Mouse (Mus musculus) adrenal gland, adult 8-10 months (tissue): ENCODE results near the gene Fam122a. TPM values are rescaled to one million over a fixed set of nuclear protein-coding genes. Genes with fewer than 3 reads are reported as not detected.
A peak's percentile ranks its signal among the peaks of the same experiment; 100 is the strongest.

Source experiments
- DNase-seq: peaks from one replicate; pipeline ENCODE4 v3.0.0; 2022
- total RNA-seq, 4 experiments: library from RNA; stranded (reverse); gene quantifications; 2 replicates each; pipeline ENCODE4 v1.2.4; 2022

The Fam122a gene
- total RNA-seq = 10 to 100 TPM; 28.0 to 37.9 (median 33.5) TPM

DNA sequence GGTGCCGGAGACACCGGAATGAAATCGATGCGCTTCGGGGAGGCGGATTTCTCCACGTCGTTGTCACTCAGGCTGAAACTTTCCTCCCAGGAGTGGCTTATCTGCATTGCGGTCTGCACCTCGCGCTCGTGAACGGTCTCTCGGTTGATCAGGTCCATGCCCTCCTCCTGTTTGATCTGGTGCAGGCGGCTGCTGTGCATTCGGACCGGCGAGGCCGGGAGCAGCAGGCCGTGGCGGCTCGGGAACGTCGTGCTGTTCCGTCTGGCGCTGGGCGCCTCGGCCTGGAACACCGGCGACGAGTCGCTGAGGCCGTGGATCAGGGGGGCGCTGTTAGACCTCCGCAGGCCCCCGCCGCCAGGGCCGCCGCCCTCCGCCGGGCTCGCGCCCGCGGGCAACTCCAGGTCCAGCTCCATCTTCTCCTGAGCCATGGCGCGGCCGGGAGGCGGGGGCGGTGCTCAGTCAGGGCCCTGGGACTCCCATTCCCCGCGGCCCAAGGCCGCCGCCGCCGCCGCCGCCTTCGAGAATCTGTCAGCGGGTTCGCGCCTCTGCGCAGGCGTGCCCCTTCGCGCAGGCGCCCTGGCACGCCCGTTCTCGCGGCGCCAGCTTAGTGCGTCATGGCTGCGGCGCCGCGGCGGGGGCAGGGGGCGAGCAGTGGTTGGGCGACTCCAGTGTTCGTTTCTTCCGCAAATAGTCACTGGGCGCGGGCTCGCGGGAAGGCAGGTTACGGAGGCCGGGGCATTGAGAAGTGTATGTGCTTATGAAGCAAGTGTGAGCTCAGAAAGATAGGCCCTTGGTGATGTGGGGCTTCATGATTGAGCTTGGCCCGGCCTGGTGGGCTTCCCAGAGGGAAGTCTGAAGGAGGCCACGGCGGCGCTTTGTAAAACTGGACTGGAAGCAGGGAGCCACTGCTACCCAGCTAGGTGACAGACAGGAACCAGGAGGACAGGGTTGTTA is at the start of gene Fam122a:
Gene Fam122a, minus strand, starts transcription at position 428 of the 954 bp plus-strand sequence.
- DNase-seq = peak; percentile 85

DNA sequence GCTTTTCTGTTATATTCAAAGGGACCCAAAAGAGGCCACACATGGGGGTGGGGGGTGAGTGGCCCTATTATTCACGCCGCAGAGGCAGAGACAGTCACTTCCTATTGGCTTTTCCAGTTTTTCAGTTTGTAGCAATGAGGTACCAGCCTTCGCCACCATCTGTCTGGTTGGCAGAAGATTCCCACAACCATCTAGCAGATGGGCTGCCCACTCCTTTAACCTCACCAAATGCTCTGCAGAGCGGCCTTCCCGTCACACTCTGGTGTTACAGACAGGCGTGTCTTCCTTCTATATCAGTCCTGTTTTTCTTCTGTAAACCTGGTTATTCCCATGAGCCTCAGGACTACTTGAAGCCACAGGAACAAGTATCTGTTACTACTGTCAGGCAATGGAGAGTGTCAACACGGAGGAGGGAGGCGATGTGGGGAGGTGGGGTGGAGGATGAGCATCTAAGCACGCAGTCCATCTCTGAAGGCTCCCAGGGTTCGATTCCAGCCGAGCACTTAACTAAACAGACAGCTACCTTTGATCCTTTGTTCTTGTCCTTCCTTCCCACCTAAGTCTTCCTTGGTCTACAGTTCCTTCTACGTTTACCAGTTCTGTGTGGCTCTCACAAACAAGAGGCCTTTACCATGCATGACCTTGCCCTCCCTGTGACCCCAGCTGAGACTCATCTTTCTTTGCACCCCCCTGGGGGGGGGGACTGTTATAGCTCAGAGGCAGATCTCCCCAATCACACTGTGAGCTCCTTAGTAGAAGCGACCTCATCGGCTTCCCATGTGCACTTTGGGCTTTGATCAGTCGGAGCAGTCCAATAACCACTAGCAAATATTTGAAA is 46.5 kb upstream of the Fam122a start:
- no peak for DNase-seq

DNA sequence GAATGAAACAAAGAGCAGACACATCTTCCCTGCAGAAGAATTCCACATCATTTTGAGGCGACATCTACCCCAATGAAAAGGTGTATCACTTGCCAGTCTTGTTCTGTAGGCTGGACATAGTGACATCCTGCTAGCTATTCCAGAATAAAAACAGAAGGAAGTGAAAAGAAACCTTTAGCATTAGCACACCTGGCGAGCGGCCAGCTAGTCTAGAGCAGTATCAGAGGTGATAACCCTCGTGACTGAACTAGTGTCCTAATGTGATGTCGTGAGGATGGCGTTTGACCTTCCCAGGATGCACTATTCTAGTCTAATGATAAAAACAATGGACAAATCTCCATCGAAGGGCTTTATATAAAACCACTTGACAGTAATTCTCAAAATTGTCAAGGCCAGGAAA is 44.8 kb upstream of the Fam122a start:
- DNase-seq = no peak

DNA sequence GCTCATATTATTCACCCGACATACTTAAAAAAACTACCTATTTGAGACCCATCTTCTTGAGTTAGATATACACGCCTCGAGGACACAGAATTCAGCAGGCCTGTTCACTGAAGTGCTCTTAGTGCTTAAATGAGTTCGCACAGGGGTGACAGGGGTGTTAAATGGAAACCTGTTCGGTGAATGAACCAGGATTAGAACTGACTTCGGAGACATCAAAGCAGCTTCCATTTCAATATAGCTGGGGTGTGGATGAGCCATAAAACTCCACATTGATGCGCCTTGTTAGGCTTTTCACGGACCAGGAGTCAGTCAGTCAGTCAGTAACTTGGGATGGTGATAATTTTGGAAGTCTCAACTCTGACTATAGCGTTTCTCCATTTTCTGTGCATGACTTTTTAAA is 44.0 kb upstream of the Fam122a start:
- DNase-seq = no peak

DNA sequence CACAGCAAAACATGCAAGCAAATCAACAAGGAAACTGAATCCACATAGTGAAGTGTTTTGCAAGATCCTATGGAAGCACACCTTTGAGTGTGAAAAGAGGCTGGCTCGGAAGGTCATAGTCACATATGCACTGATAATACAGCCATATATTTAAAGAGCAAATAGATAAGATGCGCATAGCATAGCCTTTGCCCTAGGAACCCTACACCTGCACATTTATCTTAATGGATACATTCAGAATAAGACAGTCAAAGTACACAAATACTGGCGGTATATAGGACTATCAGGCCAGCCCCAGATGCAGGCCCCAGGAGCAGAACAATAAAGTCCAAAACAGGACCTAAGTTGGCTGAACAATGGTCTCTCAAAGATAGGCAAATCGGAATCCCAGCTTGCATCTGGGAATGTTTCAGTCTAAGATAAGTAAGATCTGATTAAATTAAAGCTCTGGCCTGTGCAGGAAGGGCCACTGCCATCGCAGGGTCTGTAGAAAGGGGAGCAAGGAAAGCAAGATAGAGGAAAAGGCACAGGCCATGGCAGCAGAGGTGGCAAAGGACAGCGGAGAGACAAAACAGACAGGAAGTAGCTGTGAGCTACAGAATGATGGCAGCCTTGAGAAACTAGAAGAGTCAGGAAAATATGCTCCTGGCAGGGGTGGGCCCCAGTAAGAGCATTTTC is 42.7 kb upstream of the Fam122a start:
- DNase-seq = no peak

DNA sequence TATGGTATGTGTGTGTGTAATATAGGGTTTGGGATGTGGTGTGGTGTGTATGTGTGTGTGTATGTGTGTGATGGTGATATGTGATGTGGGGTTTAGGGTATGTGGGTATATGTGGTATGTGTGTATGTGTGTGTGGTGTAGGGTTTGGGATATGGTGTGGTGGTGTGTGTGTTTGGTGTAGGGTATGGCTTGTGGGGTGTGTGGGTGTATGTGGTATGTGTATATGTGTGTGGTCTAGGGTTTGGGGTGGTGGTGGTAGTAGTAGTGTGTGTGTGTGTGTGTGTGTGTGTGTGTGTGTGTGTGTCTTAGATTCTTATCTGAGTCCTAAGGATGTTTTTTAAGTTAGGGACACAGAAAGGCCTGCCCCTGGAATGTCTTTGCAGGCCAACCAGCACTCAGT is 41.2 kb upstream of the Fam122a start:
- no peak for DNase-seq

DNA sequence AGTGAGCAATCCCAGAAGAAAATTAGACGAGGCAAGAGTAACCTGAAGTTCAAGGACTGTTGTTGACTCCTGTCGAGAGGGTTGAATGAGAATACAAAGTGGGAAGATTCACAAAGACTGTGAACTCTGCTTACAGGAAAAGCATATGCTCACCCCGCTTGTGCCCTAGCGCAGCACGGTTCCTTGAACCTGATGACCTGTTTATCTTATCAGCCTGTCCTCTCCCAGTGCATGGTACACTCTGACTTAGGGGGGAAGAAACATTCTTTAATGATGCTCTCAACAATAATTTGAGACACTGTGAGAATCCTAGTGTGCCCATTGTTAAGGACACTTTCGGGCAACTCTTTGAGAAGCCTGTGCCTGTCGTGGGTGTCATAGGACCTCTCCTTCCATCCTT is 39.9 kb upstream of the Fam122a start:
- no peak for DNase-seq

DNA sequence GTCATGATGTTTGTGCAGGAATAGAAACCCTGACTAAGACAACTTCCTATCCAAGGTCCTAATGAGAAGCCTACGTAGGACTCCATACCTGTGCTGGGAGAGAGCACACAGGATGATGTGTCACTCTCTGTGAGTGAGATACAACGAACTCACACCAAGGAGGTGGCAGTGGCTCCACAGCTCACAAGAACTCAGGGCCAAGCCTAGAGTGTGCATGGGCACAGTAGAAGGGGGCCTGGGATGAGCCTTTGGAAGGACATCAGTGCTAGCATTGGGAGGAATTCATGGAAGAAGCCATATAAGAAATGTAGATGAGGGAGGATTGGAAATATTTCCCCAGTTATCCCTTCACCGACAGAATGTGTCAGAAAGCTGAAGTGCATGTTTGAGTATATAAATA is 38.8 kb upstream of the Fam122a start:
- no peak for DNase-seq

DNA sequence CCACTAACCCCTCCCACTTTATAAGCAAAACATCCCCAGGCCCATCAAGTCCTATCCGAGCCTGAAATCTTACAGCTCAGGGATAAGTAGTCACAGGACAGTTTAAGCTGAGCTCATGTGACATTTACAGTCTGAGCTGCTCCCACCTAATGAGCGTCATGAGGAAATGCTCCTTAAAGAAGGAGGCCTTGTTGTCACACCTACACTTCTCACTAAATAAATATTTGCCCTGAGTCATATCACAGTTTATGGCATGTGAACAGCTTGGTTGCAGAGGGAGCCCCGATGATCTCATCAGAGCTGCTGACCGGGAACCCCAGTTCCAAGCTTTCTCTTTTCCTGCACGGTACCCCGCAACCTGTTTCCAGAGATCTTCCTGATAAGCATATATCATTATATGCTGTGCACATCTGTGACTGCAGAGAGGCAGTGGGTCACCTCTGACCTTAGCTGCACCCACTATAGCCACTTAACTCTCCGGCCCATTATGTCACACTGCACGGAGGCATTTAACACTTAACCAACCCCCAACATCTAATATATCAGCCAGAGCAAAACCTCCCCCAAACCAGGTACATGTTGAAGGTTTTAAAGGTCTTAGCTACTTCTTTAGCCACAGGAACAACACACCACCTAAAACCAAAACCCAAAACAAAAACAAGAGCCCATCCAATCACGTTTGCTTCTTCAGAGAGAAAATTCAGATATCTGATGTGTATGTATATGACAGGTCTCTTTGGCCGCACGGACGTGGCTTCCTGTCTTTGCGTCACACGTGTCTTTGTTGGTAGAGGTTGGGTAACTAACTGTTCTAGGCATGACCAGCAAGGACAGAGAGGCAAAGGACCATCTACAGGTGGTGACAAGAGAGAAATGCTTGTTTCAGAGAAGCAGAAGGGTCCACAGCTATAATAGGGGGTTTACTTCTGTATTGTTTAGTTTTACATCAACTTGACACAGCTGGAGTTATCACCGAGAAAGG is 37.8 kb upstream of the Fam122a start:
- no peak for DNase-seq

DNA sequence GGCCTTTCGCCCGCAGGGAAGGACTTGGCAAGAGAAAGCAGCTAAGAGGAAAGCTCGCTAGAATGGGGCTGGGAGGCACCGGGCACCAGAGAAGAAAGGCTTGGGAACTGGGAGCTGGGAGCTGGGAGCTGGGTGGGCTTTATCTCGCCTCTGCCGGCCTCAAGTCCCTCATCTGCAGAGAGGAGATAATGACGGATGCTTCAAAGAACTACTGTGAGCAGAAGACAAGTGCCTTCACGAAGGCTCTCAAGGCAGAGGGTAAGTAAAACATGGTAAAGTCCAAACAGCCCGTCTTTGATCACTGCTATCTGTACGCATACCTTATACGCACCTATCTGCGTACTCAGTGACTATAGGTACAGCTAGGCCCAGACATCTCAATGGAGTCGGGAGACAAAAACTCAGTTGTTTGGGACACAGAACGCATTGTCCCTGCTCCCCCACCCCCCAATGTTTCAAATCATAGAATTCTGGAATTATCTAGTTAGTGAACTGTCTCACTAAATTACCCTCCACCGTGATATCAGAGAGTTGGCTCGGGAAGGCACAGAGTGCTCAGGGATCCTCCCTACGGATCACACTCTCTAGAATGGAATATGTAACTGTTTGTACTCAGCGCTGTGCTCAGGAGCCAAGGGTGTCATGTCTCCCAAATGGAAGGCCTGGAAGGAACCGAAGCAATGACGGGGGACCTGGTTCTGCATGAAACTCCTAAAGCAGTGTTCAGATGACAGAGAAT is 36.1 kb upstream of the Fam122a start:
- no peak for DNase-seq

DNA sequence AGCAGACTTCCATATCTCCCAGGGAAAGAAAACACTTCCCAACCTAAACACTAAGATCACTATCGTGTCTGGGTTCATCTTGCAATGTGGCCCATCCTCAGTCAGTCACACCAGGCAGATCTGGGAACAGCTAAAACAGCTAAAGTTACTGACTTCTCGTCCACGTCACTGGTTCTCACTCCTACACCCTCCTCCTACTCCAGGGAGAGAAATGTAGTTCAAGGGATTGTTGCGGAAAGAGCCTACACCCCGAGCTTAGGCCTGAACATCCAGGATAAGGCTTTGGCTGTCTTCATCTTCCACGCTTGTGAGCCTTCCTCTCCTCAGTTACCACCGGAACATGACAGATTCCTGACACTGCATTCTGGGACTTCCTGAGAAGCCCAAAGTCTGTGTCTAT is 34.8 kb upstream of the Fam122a start:
- DNase-seq = no peak

DNA sequence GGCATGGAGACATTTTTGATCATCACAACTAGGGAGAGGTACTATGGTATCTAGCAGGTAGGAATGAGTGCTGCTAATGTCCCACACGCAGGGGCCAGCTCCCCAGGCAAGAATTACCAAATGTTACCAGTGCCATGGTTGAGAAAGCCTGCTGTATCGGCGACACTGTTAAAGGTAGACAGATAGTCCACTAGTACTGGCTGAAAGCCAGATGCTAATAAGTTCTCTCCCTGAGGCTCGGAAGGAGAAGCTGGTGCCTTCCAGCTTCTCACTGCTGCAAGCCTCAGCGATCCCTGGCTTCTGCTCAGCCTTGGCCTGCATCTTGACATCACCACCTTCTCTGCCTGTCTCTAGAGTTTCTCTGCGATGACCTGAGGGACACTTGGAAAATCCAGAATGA is 32.2 kb upstream of the Fam122a start:
- DNase-seq = no peak

DNA sequence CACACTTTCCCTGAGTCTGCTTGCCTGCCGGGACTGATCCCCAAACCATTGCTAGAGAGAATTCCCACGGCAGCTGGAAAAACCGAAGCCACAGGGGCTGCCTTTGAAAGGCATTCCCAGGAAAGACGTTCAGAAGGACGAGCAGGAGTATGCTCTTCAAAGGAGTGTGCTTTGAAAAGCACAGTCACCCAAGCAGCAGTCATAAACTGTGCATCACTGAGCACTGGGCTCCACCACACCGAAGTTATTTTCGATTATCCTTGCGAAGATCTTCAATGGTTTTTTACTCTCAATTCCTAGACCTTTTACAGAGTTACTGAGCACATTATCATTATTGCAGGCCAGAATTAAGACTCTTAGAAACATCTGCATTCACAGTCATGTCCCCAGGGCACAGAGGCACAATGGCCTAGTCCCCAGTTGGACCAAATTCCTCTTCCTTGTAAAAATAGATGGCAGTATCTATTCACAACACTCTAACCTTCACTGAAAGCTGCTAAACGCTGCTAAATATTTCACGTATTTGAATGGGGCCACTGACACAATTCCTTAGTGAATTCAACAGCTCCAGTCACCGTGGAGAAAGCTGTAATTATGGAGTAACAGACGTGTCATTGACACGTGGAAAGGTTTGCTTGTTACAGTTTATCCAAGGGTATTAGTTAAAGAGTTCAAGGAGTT is 31.1 kb upstream of the Fam122a start:
- no peak for DNase-seq

DNA sequence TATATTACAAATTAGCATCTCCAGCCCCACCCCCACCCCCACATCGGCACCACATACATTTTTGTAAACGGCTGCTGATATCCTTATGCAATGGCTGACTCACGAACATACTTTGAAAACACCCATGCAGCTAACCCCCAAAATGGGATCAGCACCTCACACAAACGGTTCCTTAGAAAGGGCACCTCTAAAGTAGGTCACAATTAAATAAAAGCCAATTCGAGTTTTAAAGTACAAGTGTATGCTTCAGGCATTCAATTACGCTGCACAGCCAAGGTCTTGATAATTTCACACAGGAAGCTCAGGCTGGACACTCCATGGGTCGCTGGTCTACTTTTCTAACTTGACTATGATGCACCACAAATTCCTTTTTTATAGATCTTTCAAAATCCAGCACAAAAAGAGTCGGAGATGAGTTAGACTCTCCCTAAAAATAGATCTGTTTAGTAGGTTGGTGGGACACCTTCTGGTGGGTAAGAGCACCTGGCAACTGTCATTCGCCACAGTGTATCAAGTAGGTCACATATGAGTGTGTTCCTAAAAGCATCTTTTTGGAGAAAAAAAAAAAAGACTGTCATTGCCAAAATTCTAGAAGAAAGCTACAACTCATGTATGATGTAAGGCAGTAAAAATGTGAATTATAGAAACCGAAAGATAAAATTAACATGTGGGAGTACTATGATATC is 25.7 kb upstream of the Fam122a start:
- DNase-seq = no peak

DNA sequence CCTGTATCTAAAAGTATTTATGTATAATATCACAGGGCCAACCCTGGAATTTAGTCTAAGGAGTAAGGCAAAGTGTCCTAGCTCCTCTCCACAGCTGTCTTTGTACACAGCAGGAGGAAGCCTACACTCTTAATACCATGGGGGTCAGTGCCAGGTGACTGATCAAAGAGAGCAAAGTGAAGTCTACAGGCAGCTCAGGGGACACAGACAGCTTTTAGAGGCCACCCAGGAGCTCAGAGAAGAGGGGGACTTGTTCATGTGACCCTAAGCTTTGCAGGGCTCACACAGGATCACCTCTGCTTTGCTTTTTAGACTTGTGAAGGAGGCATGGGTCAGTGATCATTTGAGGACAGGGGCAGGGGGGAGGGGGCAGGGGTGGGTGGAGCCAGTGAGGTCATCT is 24.4 kb upstream of the Fam122a start:
- DNase-seq = no peak

DNA sequence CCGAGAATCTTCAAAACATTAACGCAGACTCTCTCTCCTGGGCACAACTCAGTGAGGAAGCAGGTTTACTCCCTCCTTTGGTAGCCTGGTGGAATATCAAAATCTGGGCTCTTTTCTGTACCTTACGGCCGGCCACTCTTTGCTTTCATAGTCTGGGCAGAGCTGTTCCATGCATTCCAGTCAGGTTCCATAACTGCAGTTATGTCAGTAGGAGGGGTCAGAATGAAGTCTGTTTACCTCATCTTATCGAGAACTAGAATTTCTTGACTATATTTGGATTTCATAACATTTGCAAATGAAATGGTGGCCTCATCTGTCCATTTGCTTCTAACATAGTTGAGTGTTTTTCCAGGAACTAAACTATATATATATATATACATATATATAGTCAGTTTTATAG is 23.3 kb upstream of the Fam122a start:
- DNase-seq = no peak

DNA sequence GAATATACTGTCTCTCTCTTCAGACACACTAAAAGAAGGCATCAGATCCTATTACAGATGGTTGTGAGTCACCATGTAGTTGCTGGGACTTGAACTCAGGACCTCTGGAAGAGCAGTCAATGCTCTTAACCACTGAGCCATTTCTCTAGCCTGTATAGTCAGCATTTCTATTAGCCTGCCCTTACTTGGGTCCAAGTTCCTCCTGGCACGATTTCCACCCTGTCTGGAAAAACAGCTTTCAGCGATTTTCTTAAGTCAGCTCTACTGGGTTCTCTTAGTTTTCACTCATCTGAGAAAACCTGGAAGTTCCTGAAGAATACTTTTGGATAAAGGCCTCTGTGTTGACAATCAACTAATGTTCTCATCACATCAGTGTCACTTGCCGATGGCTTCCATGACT is 22.1 kb upstream of the Fam122a start:
- DNase-seq = no peak

DNA sequence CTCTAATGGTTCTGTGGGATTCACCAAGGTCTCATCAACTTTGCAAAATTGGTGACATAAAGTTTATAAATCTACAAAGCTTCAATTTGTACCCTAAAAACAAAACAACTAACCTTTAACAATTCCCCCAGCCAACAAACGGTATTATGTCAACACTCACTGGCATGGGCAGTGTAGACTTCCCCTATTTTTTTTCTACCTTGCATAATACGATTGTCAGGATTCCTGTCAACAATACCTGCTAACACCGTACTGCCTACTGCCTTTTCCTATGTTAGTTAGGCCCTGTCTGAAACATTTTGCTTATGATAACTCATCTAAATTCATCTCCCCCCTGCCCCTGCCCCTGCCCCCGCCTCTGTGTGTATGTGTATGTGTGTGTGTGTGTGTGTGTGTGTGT is 16.7 kb upstream of the Fam122a start:
- DNase-seq = no peak

DNA sequence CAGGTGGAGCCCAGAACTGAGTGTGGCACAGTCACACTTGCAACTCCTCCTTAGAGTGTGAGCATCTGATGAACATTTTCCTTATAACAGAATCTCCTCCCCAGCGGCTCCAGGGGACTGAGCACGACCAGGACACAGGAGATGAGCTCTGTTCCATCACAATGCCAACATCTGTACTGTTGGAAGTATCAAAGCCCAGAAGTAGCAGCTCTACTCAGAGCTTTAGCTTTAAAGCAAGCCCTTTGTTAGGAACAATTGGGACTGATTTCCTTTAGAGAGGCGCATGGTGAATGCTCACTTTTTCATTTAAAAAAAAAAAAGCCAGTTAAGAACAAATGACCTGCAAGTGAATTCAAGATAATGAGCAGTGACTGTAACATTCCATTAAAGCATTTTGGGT is 14.7 kb upstream of the Fam122a start:
- no peak for DNase-seq

DNA sequence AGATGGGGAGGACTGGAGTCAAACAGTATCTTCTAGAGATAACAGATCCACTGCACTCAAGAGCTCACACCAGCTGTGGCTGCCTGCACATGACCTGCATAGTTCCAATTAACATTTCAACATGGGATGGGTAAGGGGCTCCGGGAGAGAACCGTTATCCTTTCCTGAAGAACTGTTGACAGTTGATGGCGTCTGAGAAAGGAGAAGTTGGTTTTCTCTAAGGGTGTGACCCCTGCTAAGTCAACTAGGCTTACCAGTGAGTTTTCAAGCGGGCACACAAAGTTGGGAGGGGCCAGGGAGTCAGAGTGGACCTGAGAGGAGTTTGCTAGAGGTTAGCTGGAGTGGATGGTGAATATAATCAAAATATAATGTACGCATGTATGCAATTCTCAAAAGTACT is 13.1 kb upstream of the Fam122a start:
- no peak for DNase-seq
